Mouse (Mus musculus) megakaryocyte progenitor cell, adult 5-6 weeks (primary cell): ENCODE data around the gene Gm13420. TPM values are rescaled to one million over a fixed set of nuclear protein-coding genes. Genes with fewer than 3 reads are reported as not detected.
"Not testable (repeated sequence)": the region's sequence is repeated elsewhere in the genome, so short reads cannot be mapped to it uniquely, and the experiment has no call there.

ENCODE experiments used
- ATAC-seq: replicated peaks from 2 replicates; pipeline ENCODE4 v1.8.0; 2016; ENCODE audit warnings: mild to moderate bottlenecking, moderate TSS enrichment, inconsistent platforms; ENCODE audit not compliant: poor library complexity
- total RNA-seq, 2 experiments: library from RNA; stranded (forward) in 1 of 2; stranded (reverse) in 1 of 2; fragments of 157-497, 149-512 nt in 1 of 2; fragments of 200-1000 nt in 1 of 2; gene quantifications; 2 replicates each; pipeline versions ENCODE4 v1.2.3 to v1.2.4; 2015 to 2017

Gene Gm13420
- total RNA-seq (2015) (not detected in 2 replicates), total RNA-seq (2017) (not detected in 2 replicates)

GRCm38 (mm10) chr2:29751497-29751896 lies at the start of gene Gm13420:
Gene Gm13420 (minus strand): TSS chr2:29751685.
- ATAC-seq = no peak

- no peak for ATAC-seq
These were observed 41.4 kb upstream of the Gm13420 start for GRCm38 (mm10) chr2:29792772-29793487.

- peak; percentile 95 for ATAC-seq
These were observed 36.6 kb upstream of the Gm13420 start, which contains the start of gene Trub2 for GRCm38 (mm10) chr2:29787937-29788681. Gene Trub2 (minus strand): TSS chr2:29788502.

GRCm38 (mm10) chr2:29787104-29787917 lies 35.8 kb upstream of the Gm13420 start, which contains the start of gene Coq4:
Gene Coq4 (plus strand): TSS chr2:29787493.
- ATAC-seq = peak; percentile 97

- no peak for ATAC-seq
These were observed 32.8 kb upstream of the Gm13420 start for GRCm38 (mm10) chr2:29784290-29784689.

DNA sequence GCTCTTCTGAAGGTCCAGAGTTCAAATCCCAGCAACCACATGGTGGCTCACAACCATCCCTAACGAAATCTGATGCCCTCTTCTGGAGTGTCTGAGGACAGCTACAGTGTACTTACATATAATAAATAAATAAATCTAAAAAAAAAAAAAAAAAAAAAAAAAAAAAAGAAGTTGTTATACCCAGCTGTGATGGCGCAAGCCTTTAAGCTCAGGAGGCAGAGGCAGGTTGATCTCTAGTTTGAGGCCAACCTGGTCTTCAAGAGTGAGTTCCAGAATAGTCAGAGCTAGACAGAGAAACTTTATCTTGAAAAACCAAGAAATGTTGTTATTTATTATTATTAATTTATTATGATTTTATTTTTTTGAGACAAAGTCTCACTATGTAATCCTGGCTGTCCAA lies 29.8 kb upstream of the Gm13420 start:
- ATAC-seq = not testable (repeated sequence)

GRCm38 (mm10) chr2:29773323-29773722 lies 21.8 kb upstream of the Gm13420 start:
- ATAC-seq = peak; percentile 41

DNA sequence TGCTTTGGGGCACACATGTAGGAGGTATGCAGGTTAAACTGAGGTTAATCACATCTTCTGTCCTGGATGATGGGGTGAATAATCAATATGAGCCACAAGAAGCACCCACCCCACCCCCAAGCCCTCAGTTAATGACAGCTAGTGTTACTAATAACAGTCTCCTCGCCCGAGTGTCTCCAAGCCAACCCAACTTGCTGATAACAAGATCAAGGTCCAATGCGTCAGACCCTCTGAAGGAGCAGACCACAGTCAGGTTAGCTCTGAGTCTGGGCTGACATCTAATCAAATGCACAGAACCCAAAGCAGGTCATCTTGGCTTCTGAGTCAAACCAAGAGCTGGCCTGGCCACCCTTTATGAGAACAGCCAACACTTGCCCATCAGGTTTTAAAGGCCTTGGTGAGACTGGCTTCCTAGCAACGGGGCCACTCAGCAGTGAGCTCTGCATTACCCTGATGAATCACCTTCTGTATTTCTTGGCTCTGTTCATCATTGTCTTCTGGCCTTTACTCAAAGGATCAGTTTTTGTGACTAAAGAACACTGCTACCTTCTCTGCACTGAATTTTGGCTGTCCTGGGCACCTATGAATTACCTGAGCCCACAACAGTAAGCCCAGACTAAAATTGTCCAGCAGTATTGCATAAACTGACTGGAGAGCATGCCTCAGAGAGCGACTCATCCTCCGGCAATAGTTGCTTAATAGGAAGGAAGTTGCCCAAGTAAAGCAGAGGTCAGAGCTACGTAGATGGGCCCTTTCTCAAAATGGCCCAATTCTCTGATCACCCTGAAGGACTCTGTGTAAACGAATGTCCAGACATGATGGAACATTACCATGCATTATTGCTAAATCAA lies 20.4 kb upstream of the Gm13420 start:
- ATAC-seq = peak; percentile 82

DNA sequence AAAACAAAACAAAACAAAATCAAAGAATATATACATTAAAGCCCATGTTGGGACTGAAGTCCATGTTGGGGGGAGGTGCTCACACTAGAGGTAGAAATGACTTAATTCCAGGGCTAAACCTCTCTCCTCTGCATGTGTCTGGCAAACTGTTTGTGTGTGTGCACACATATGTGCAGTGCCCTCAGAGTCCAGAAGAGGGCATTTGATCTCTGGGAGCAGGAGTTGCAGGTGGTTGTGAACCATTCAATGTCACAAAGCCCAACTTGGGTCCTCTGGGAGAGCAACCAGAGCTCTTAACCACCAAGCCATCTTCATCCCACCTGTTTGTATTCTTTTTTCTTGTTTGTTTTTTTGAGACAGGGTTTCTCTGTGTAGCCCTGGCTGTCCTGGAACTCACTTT lies 18.7 kb upstream of the Gm13420 start:
- no peak for ATAC-seq

DNA sequence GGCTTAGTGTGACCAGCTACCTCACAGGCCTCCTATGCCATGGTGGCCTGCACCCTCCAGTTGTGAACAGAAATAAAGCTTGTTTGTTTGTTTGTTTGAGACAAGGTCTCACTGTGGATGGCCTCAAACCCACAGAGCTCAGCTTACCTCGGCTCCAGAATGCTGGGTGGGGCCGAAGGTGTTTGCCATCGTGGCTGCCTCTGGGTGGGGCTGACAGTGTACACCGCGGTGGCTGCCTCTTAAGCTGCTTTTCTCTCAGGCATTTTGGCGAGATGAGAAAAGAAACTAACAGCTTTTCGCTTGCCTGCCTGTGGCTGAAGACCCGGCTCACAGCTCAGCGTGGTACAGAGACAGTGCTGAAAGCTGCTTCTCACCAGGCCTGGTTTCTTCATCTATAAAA lies 17.4 kb upstream of the Gm13420 start:
- no peak for ATAC-seq

DNA sequence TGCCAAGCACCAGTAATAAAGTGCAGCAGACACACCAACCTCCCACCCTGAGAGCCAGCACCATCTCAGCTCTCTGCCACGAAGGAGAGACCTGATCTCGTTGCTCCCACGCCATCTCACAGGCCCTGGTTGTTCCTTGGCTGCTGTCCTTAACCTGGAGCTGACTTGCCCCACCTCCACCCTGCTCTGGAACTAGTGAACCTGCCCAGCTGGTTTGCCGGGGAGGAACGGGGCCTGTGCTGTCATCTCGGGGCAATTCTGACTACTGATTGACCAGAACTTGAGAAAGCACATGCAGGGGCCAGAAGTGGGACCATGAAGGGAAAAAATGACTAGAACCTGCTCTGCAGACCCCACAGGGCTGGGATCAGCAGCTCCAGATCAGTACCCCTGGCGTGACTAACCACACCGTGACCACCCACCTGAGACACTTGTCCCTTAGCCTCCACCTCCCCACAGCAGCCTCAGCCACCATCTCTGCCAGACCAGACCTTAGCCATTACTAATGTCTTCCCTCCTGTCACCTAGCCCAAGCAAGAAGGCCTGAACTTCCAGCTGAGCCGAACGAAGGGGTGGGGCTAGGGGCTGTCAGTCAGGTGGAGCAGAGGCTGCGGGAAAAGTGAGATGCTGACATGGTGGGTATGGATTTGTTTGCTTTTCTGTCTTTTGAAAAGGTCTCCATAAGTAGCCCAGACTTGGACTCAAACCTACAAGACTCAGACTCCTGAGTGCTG lies 16.7 kb upstream of the Gm13420 start:
- ATAC-seq = no peak

DNA sequence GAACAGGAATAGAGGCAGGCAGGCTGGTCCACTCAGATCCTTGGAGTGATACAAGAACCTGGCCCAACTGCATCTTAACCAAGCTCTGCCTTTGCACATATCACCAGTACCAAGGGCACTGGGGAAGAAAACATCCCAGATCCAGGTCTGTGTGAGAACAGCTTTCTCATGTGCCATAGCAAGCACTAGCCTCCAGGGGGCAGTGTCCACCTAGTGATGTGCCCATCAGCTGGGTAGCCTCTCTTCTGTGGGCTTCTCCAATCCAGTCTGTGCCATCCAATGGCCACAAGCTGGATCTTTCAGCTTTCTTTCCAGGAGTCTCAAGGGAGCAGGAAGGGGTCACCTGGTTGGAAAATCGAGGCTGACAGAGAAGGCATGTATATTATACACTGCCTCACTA lies 13.3 kb upstream of the Gm13420 start:
- peak; percentile 99 for ATAC-seq

GRCm38 (mm10) chr2:29755693-29756092 lies 4.2 kb upstream of the Gm13420 start:
- ATAC-seq = no peak

- ATAC-seq = no peak
These were observed 912 bp upstream of the Gm13420 start for GRCm38 (mm10) chr2:29752397-29752796.

DNA sequence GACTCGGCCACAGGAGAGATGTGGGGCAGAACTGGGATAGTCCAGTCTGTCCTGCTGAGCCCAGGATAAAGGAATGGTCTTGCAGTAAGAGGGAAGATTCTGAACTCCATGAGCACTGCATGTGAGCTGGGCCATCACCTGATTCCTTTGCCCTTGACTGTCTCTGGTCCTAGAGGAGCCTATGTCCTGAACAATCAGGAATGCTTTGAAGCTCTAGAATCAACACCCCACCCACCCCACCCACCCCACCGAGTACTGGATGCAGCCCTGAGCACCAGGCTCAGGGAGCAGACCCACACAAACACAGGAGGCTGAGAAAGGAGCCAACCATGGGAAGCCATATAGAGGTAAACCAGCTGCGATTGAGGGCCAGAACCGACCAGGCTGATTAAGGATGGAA lies 3.0 kb downstream of the Gm13420 start:
- no peak for ATAC-seq

GRCm38 (mm10) chr2:29747852-29748251 lies 3.6 kb downstream of the Gm13420 start:
- ATAC-seq = 0 out of 2 replicates have a peak, but pooled peaks have one; percentile 42

DNA sequence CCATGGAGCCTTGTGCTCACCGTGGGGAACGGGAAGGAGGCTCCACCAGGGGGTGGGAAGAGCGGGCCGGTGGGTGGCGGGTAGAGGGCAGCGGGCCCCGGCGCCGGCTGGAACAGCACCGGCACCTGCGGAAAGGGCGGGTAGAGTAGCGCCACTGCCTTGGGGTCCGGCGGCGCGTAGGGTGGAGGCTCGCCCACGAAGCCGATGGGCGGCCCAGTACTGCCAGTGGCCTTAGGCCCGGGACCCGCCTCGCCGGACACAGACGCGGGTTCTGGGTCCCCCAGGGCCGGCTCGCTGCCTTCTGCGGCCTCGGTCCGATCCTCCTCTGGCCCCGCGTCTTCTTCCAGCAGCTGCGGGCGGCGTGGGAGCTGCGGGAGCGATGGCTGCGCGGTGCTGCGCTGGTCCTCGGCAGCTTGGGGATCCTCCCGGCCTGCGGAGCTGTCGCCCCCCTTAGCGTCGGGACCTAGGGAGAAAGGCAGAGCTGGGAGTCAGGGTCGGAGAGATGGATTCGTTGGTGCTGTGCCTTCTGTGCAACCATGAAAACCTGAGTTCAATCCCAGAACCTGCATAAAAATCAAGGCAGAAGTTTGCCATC lies 4.2 kb downstream of the Gm13420 start:
- no peak for ATAC-seq

DNA sequence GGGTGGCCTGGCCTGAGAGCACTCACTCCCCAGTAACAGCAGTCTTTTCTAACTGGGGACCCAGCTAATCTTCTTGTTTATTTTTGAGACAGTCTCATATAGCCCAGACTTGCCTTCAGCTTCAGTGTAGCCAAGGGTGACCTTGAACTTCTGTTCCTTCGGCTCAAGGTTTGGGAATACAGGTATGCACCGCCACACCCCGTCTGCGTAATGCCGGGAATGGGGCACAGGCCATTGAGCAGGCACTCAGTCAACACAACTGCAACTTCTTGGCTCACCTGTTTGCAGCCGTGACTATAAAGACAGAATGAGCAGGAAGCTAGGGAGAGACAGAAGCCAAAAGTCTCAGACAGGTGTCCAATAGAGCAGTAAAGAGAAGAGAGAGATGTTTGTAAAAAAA lies 7.2 kb downstream of the Gm13420 start:
- no peak for ATAC-seq

GRCm38 (mm10) chr2:29741207-29741606 lies 10.3 kb downstream of the Gm13420 start:
- ATAC-seq = no peak
